Mouse (Mus musculus): Measurements from ENCODE around the gene Mmp28. TPM values are rescaled to one million over a fixed set of nuclear protein-coding genes. Genes with fewer than 3 reads are reported as not detected.

Mmp28 gene
- polyA plus RNA-seq, 1 experiment from 2014 or later: 0.88 TPM

- H3K4me2 ChIP-seq: no peak overlapping the region
- WGBS: 53% methylated on average over 3 of the region's 3 CpGs
- no peak overlapping the region for H3K27ac ChIP-seq (ENCODE audit: low read depth, low read length)
- no peak overlapping the region for H3K4me3 ChIP-seq (ENCODE audit: low read depth, low read length)
- no peak for ATAC-seq (replicated peaks; ENCODE audit: low FRiP score)
- peaks cover 10% of the 10 kb centered on the region for H3K36me3 ChIP-seq (ENCODE audit: control insufficient read depth, insufficient read depth, low read length)
- H3K4me1 ChIP-seq (replicated peaks; ENCODE audit: control insufficient read depth, insufficient read depth, low read length): peaks cover 4% of the 10 kb centered on the region
- no peak for DNase-seq (ENCODE audit: low spot score)
- no peak overlapping the region for H3K9ac ChIP-seq (ENCODE audit: low read depth, low read length)
- H3K27me3 ChIP-seq (replicated peaks; ENCODE audit: control insufficient read depth, insufficient read depth, low read length): peaks cover 35% of the 10 kb centered on the region
- no peaks in the 10 kb centered on the region for H3K9me3 ChIP-seq (ENCODE audit: control insufficient read depth, low read length)
These were observed 56.5 kb downstream of the Mmp28 start for GRCm38 (mm10) chr11:83406391-83406790.

- Histone ChIP-seq H3K4me2 (no peak overlapping the region), H3K4me3 (ENCODE audit: low read depth, low read length) (no peak overlapping the region), H3K9me3 (ENCODE audit: control insufficient read depth, low read length) (no peaks in the 10 kb centered on the region), H3K27ac (ENCODE audit: low read depth, low read length) (no peak overlapping the region), H3K9ac (ENCODE audit: low read depth, low read length) (no peak overlapping the region), H3K27me3 (replicated peaks; ENCODE audit: control insufficient read depth, insufficient read depth, low read length) (peaks cover 11% of the 10 kb centered on the region), H3K4me1 (replicated peaks; ENCODE audit: control insufficient read depth, insufficient read depth, low read length) (no peaks in the 10 kb centered on the region), H3K36me3 (ENCODE audit: control insufficient read depth, insufficient read depth, low read length) (peaks cover 10% of the 10 kb centered on the region)
- no peak for ATAC-seq (replicated peaks; ENCODE audit: low FRiP score)
- 77% methylated on average over 7 of the region's 7 CpGs for whole genome bisulfite sequencing
- no peak for DNase-seq (ENCODE audit: low spot score)
These were observed 59.1 kb downstream of the Mmp28 start for GRCm38 (mm10) chr11:83403787-83404186.

GRCm38 (mm10) chr11:83398724-83399123, 64.1 kb downstream of the Mmp28 start:
- H3K36me3 ChIP-seq (ENCODE audit: control insufficient read depth, insufficient read depth, low read length): peaks cover 11% of the 10 kb centered on the region; the same call in 1 of the 2 replicates

GRCm38 (mm10) chr11:83397626-83398025, 65.2 kb downstream of the Mmp28 start:
- H3K4me3 ChIP-seq (ENCODE audit: low read depth, low read length): no peak overlapping the region
- no peaks in the 10 kb centered on the region for H3K27me3 ChIP-seq (replicated peaks; ENCODE audit: control insufficient read depth, insufficient read depth, low read length)
- H3K27ac ChIP-seq (ENCODE audit: low read depth, low read length): no peak overlapping the region
- ATAC-seq (replicated peaks; ENCODE audit: low FRiP score) (no peak), DNase-seq (ENCODE audit: low spot score) (no peak)
- peaks cover 6% of the 10 kb centered on the region; the same call in 1 of the 2 replicates for H3K36me3 ChIP-seq (ENCODE audit: control insufficient read depth, insufficient read depth, low read length)
- 90% methylated on average over 7 of the region's 7 CpGs for WGBS
- no peak overlapping the region for H3K4me2 ChIP-seq
- H3K9me3 ChIP-seq (ENCODE audit: control insufficient read depth, low read length): no peaks in the 10 kb centered on the region
- H3K4me1 ChIP-seq (replicated peaks; ENCODE audit: control insufficient read depth, insufficient read depth, low read length): no peaks in the 10 kb centered on the region
- no peak overlapping the region for H3K9ac ChIP-seq (ENCODE audit: low read depth, low read length)

More at GRCm38 (mm10) chr11:83398724-83399123, 64.1 kb downstream of the Mmp28 start:
- no peak for DNase-seq (ENCODE audit: low spot score)
- WGBS: 76% methylated on average over 5 of the region's 5 CpGs
- Histone ChIP-seq H3K27me3 (replicated peaks; ENCODE audit: control insufficient read depth, insufficient read depth, low read length) (no peaks in the 10 kb centered on the region), H3K4me3 (ENCODE audit: low read depth, low read length) (no peak overlapping the region), H3K9me3 (ENCODE audit: control insufficient read depth, low read length) (no peaks in the 10 kb centered on the region), H3K4me1 (replicated peaks; ENCODE audit: control insufficient read depth, insufficient read depth, low read length) (no peaks in the 10 kb centered on the region), H3K27ac (ENCODE audit: low read depth, low read length) (no peak overlapping the region), H3K4me2 (no peak overlapping the region), H3K9ac (ENCODE audit: low read depth, low read length) (no peak overlapping the region)
- ATAC-seq (replicated peaks; ENCODE audit: low FRiP score): no peak

GRCm38 (mm10) chr11:83394802-83395439, 68.0 kb downstream of the Mmp28 start:
- 67% methylated on average over 6 of the region's 6 CpGs for WGBS
- no peaks in the 10 kb centered on the region for H3K4me1 ChIP-seq (replicated peaks; ENCODE audit: control insufficient read depth, insufficient read depth, low read length)
- peaks cover 7% of the 10 kb centered on the region; the same call in 1 of the 2 replicates for H3K36me3 ChIP-seq (ENCODE audit: control insufficient read depth, insufficient read depth, low read length)
- H3K9me3 ChIP-seq (ENCODE audit: control insufficient read depth, low read length): no peaks in the 10 kb centered on the region
- H3K4me3 ChIP-seq (ENCODE audit: low read depth, low read length): no peak overlapping the region
- DNase-seq (ENCODE audit: low spot score): no peak
- no peak overlapping the region for H3K4me2 ChIP-seq
- H3K27ac ChIP-seq (ENCODE audit: low read depth, low read length): no peak overlapping the region
- H3K9ac ChIP-seq (ENCODE audit: low read depth, low read length): no peak overlapping the region
- ATAC-seq (replicated peaks; ENCODE audit: low FRiP score): no peak
- no peaks in the 10 kb centered on the region for H3K27me3 ChIP-seq (replicated peaks; ENCODE audit: control insufficient read depth, insufficient read depth, low read length)

- Histone ChIP-seq H3K36me3 (ENCODE audit: control insufficient read depth, insufficient read depth, low read length) (peaks cover 7% of the 10 kb centered on the region; the same call in 1 of the 2 replicates), H3K27ac (ENCODE audit: low read depth, low read length) (no peak overlapping the region), H3K4me2 (no peak overlapping the region), H3K4me3 (ENCODE audit: low read depth, low read length) (no peak overlapping the region), H3K27me3 (replicated peaks; ENCODE audit: control insufficient read depth, insufficient read depth, low read length) (no peaks in the 10 kb centered on the region), H3K9me3 (ENCODE audit: control insufficient read depth, low read length) (no peaks in the 10 kb centered on the region), H3K4me1 (replicated peaks; ENCODE audit: control insufficient read depth, insufficient read depth, low read length) (no peaks in the 10 kb centered on the region), H3K9ac (ENCODE audit: low read depth, low read length) (no peak overlapping the region)
- ATAC-seq (replicated peaks; ENCODE audit: low FRiP score) (no peak), DNase-seq (ENCODE audit: low spot score) (no peak)
- 90% methylated on average over 4 of the region's 4 CpGs for WGBS
These were observed 69.8 kb downstream of the Mmp28 start for GRCm38 (mm10) chr11:83393062-83393461.

Other genes with a start within 250 kb of the Mmp28 start
- 2.1 and 2.4 TPM in 2 replicates for gene Slfn14, start 176.3 kb downstream of the Mmp28 start, polyA plus RNA-seq (2014; fragmentation: Nextera tagmentation; extraction: Ambion mirVana)
- gene Ap2b1, start 164.0 kb downstream of the Mmp28 start, polyA plus RNA-seq (2014; fragmentation: Nextera tagmentation; extraction: Ambion mirVana): 52.2 and 56.3 TPM in 2 replicates
- gene Pex12, start 160.5 kb downstream of the Mmp28 start, polyA plus RNA-seq (2014; fragmentation: Nextera tagmentation; extraction: Ambion mirVana): 12.4 and 13.7 TPM in 2 replicates
- 0.40 and 1.5 TPM in 2 replicates for gene Rasl10b, start 53.9 kb downstream of the Mmp28 start, polyA plus RNA-seq (2014; fragmentation: Nextera tagmentation; extraction: Ambion mirVana)
- not detected in 2 replicates for gene Gas2l2, start 33.6 kb downstream of the Mmp28 start, polyA plus RNA-seq (2014; fragmentation: Nextera tagmentation; extraction: Ambion mirVana)
- gene 1700020L24Rik, start 25.4 kb downstream of the Mmp28 start, polyA plus RNA-seq (2014; fragmentation: Nextera tagmentation; extraction: Ambion mirVana): 0.49 and 0.82 TPM in 2 replicates
- 6.0 and 6.6 TPM in 2 replicates for gene Taf15, start 10.0 kb upstream of the Mmp28 start, polyA plus RNA-seq (2014; fragmentation: Nextera tagmentation; extraction: Ambion mirVana)
- not detected in 2 replicates for gene Heatr9, start 59.1 kb upstream of the Mmp28 start, polyA plus RNA-seq (2014; fragmentation: Nextera tagmentation; extraction: Ambion mirVana)
- not detected in 2 replicates for gene Ccl5, start 67.4 kb upstream of the Mmp28 start, polyA plus RNA-seq (2014; fragmentation: Nextera tagmentation; extraction: Ambion mirVana)
- 5.5 and 8.7 TPM in 2 replicates for gene Ccl9, start 115.6 kb upstream of the Mmp28 start, polyA plus RNA-seq (2014; fragmentation: Nextera tagmentation; extraction: Ambion mirVana)
- 14.7 and 16.1 TPM in 2 replicates for gene Ccl6, start 130.0 kb upstream of the Mmp28 start, polyA plus RNA-seq (2014; fragmentation: Nextera tagmentation; extraction: Ambion mirVana)
- gene Rpl9-ps1, start 182.6 kb upstream of the Mmp28 start, polyA plus RNA-seq (2014; fragmentation: Nextera tagmentation; extraction: Ambion mirVana): not detected in 2 replicates
- 1.7 and 1.8 TPM in 2 replicates for gene Ccl3, start 186.3 kb upstream of the Mmp28 start, polyA plus RNA-seq (2014; fragmentation: Nextera tagmentation; extraction: Ambion mirVana)
- gene Ccl4, start 199.5 kb upstream of the Mmp28 start, polyA plus RNA-seq (2014; fragmentation: Nextera tagmentation; extraction: Ambion mirVana): 1.1 TPM in 1 of 2 replicates, not detected in the other
- 7.1 and 7.2 TPM in 2 replicates for gene Wfdc17, start 240.9 kb upstream of the Mmp28 start, polyA plus RNA-seq (2014; fragmentation: Nextera tagmentation; extraction: Ambion mirVana)
- not detected in 2 replicates for gene Wfdc18, start 245.9 kb upstream of the Mmp28 start, polyA plus RNA-seq (2014; fragmentation: Nextera tagmentation; extraction: Ambion mirVana)

Measured in liver, embryonic 11.5 days (tissue).